Mouse (Mus musculus) ES-Bruce4 (cell line): ENCODE results near the gene Rcor3.

Experiments used
- CTCF ChIP-seq: IDR thresholded peaks from one replicate; pipeline ENCODE4 v1.8.1; 2011; ENCODE audit warnings: low read depth, low read length
- POLR2A ChIP-seq: IDR thresholded peaks from one replicate; pipeline ENCODE4 v1.8.1; 2011; ENCODE audit warnings: low read length; ENCODE audit not compliant: insufficient read depth

DNA sequence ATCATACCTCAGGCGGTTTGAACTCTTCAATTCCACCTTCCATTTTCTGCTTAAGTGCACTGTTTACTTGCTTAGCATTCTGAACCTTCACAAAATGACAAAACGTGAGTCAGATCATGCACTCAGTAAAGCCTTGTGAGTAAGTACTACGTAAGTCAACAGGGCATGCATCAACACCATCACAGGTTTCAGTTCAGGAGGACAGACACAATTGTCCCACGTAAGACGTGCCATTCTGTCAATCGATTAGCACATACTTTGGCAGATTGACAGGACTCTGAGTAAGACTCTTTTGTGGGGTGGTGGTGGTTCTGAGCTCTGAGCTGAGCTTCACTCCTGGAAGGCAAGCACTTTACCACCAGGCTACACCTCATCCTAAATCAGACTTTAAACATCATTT is 21.6 kb downstream of the Rcor3 start:
- TF ChIP-seq POLR2A (no peak), CTCF (no peak)
